Mouse (Mus musculus): ENCODE data around the gene Ahnak.
"Not testable (repeated sequence)": the region's sequence is repeated elsewhere in the genome, so short reads cannot be mapped to it uniquely, and the experiment has no call there.

Gene Ahnak

GRCm38 (mm10) chr19:9039928-9040327, 50.8 kb downstream of the Ahnak start:
- no peak for DNase-seq (ENCODE audit: extremely low spot score, low spot score)

DNA sequence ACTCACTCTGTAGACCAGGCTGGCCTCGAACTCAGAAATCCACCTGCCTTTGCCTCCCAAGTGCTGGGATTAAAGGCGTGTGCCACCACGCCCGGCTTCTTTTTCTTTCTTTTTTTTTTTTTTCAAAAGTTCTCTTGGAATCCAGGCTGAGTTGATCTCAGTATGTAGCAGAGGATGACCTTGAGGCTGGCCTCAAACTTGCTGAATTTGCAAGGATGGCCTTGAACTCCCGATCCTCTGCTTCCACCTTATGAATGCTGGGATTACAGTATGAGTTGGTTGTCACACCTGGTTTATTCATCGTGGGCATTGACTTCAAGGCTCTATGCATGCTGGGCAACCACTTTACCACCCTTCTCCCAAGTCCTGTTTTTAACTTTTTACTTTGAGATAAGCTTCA, 51.6 kb downstream of the Ahnak start:
- no peak for DNase-seq (ENCODE audit: extremely low spot score, low spot score)

DNA sequence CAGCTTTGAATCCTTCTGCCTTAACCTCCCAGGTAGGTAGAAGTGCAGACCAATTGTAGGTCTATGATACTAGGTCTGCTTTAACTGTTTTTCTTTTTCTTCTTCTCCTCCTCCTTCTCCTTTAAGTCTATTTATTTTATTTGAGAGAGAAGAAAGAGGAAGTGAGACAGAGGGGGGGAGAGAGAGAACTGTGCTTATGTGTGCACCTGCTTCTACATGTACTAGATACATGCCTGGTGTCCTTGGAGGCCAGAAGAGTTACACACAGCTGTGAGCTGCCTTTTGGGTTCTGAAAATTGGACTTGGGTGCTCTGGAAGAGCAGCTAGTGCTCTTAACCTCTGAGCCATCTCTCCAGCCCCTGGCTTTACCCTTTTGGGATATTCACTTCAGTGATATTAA, 52.0 kb downstream of the Ahnak start:
- no peak for DNase-seq (ENCODE audit: extremely low spot score, low spot score)

DNA sequence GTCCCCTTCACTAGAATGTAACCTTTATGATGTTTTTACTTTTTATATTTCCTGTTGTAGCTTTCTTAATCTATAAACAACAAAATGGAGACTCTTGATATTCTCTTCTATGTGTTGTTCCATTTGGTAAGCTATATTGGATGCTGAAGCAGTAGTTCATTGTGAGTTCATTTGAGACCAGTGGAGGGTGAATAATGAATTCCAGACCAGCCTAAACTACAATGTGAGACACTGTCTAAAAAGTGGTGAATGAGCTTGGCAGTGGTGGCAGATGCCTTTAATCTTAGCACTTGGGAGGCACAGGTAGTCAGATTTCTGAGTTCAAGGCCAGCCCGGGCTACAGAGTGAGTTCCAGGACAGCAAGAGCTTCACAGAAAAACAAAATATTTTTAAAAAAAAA, 54.0 kb downstream of the Ahnak start:
- DNase-seq (ENCODE audit: extremely low spot score, low spot score), result no peak

GRCm38 (mm10) chr19:9044291-9044690, 55.2 kb downstream of the Ahnak start:
- DNase-seq (ENCODE audit: extremely low spot score, low spot score), result no peak

DNA sequence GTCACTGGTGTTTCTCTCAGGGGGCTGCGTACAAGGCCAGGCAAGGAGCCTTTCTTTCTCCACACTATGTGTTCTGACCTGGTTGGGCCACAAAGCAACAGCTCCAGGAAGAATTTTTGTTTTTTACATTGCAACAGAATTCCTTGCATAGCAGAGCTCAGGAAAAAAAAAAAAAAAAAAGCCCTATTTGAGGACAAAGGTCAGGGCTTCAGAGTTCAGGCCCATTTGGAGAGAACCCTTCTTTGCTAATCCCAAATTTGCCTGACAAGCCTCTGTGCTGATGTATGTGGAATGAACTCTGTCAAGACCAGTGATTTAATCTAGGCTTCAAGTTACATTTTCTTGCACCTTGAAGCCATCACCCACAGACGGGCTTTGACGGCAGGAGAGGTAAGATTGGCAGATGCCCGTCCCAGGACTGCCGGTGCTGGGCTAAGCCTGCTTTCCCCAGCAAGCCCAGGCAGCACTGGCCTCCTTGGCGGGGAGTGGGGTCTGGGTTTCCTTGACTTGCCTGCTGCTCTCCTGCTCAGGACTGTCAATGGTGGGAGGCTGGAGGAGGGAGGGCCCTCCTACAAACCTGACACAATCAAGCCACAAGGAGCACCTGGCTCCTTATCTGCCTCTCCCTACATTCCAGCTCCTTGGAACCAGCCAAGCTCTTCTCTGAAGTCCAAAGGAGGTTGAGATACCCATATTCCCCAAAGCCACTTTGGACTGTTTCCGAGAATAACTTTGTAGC, 58.3 kb downstream of the Ahnak start:
- DNase-seq (ENCODE audit: extremely low spot score, low spot score), result no peak

DNA sequence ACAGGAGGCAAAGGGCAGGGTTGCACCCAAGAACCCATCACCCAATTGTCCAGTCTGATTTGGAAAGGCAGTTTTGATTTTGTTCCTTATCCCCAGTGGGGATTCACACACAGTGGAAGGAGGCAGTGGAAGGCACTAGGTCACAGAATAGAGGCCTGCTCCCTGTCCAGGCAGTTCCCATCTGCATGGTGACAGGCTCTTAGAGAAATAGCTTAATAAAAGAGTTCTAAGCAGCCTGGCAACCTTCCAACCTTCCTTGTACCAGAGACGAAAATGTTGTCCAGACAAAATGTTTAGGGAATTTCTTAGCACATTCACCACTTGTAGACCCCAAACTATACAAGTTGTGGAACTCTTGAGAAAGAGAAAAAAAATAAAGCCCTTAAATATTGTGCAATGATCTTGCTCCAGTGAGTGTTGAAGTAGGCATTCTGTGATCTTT, 58.9 kb downstream of the Ahnak start:
- DNase-seq (ENCODE audit: extremely low spot score, low spot score), result no peak

DNA sequence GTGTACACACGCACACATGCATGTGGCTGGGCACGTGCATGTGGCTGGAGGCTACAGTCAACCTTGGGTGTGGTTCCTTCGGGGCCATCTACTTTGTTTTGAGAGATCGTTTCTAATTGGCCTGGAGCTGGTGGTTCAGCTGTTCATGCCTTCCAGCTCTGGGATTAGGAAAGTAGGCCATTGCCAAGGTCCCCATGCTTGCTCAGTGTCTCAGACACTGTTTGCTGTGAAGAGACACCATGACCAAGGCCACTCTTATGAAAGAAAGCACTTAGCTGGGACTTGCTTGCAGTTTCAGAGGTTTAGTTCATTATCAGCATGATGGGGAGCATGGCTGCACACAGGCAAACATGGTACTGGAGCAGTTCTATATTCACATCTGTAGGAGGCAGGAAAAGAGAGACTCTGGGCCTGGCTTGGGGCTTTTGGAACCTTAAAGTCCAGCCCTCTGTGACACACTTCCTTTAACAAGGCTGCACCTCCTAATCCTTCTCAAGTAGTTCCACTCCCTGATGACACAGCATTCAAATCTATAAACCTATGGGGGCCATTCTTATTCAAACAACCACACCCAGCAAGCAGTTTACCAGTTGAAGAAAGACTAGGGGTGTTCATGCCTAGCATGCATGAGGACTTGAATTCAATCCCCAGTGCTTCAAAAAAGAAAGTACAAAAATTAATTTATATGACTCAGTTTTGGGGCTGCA, 60.0 kb downstream of the Ahnak start:
- no peak for DNase-seq (ENCODE audit: extremely low spot score, low spot score)

DNA sequence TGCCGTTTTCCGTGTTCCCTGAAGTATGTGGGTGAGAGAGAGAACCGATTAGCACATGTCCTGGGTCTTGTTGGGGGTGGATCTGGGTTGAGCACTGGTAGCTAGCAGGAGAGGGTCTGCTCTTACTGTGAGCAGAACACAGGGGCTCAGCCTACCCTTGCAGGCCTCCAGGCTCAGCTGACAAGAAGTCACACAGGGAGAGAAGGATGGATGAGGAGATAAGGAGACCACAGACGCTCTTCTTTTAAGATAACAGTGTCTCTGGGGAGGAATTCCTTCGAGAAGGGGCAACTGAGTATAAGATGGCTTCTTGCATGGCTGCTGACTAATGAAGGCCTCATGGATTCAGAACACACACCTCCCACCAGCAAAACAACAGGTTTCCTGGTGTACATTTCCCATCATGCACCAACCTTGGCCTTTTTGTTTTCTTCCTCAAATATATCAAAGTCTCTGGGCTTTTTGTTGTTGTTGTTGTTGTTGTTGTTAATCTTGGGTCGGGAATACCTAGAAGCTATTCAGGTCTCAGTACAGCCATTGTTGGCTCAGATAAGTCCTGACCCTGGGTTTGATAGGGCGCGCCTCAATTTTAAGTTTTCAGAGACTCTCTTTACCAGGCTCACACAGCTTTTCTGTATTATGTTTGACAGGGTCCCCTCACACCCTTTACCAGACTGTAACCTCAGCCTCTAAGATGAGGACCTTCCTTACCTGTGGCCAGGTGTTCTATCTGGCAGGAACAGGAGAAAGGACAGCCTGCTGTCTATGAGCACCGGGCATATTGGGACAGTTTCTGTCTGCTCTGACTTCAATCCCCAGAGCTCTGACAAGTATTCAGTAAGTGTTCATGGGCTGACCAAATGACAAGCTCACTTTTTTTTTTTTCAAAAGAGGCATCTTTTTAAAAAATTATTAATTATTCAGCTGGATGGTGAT, 61.5 kb downstream of the Ahnak start:
- DNase-seq (ENCODE audit: extremely low spot score, low spot score), result no peak

- DNase-seq (ENCODE audit: extremely low spot score, low spot score), result not testable (repeated sequence)
Measured at GRCm38 (mm10) chr19:9051985-9052384, 62.9 kb downstream of the Ahnak start.

GRCm38 (mm10) chr19:9052803-9053431, 63.8 kb downstream of the Ahnak start:
- DNase-seq (ENCODE audit: extremely low spot score, low spot score), result no peak

GRCm38 (mm10) chr19:9055153-9055552, 66.1 kb downstream of the Ahnak start:
- no peak for DNase-seq (ENCODE audit: extremely low spot score, low spot score)

GRCm38 (mm10) chr19:9055703-9056355, 66.7 kb downstream of the Ahnak start:
- no peak for DNase-seq (ENCODE audit: extremely low spot score, low spot score)

GRCm38 (mm10) chr19:9057679-9058078, 68.6 kb downstream of the Ahnak start:
- DNase-seq (ENCODE audit: extremely low spot score, low spot score), result no peak

DNA sequence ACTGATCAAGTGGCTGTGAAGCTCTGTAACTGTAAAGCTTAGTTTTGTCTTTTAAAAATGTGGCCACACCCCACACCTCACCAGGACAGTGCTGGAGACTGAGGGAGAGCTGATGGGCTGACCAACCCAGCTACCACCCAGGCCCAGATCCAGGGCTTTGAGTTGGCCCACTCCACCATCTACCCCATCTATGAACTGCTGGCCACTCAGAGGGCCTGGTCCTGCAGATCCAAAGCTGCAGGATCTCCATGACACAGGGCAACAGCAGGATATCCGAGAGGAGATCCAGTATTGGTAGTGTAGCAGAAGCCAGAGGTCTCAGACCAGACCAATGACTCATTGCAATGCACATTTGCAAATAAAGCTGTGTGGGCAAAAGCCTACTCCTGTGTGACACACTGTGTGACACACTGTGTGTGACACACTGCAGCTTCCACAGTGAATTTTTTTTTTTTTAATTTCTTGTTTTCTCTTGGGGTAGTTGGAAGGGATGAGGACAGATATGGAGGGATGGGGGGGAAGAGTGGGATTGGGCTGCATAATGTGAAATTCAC, 69.3 kb downstream of the Ahnak start:
- no peak for DNase-seq (ENCODE audit: extremely low spot score, low spot score)

- no peak for DNase-seq (ENCODE audit: extremely low spot score, low spot score)
Measured at GRCm38 (mm10) chr19:9058944-9059343, 69.9 kb downstream of the Ahnak start.

DNA sequence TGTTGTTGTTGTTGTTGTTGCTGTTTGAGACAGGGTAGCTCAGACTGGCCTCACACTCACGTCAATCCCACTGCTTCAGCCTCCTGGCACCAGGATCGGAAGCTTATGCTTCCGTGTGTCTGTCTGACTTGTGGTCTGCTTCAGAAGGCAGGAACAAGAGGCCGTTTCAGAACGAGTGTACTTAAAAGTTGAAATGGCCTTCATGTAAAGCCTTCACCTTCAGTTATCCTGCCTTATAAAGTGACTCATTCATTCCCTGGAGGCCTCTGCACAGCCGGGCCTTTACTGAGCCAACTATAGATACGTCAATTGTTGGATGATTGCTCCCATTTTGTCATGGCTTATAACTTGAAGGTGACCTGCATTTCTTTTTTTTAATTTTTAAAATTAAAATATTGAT, 70.3 kb downstream of the Ahnak start:
- DNase-seq (ENCODE audit: extremely low spot score, low spot score), result no peak

- no peak for DNase-seq (ENCODE audit: extremely low spot score, low spot score)
Measured at GRCm38 (mm10) chr19:9060103-9060502, 71.0 kb downstream of the Ahnak start.

GRCm38 (mm10) chr19:9061221-9061893, 72.3 kb downstream of the Ahnak start:
- DNase-seq (ENCODE audit: extremely low spot score, low spot score), result no peak

DNA sequence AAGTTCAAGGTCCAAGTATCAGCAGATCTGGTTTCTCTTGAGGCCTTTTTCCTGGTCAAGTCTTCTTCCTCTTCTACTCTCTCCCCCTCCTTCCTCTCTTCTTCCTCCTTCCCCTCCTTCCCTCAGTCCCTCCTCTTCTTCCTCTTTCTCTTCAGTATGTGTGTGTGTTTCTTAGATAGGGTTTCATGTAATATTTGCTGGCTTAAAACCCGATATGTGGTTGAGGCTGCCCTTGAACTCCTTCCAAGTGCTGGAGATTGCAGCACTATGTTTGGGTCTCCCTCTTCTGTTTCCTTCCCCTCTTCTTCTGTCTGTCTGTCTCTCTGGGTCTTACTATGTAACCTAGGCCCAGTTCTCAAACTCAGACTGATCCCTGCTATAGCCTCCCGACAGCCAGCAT, 73.7 kb downstream of the Ahnak start:
- no peak for DNase-seq (ENCODE audit: extremely low spot score, low spot score)

Measured in neural tube, embryonic 10.5 days (tissue).